Mouse (Mus musculus) adipocyte (in vitro differentiated cells): Measurements from ENCODE around the gene Prkar2a.
"Not testable (repeated sequence)": the region's sequence is repeated elsewhere in the genome, so short reads cannot be mapped to it uniquely, and the experiment has no call there.

Experiments used
- DNase-seq: peaks from one replicate; pipeline ENCODE4 v3.0.0-alpha.2; 2016; ENCODE audit warnings: low spot score

Gene Prkar2a

GRCm38 (mm10) chr9:108689106-108689505 lies at the start of gene Prkar2a:
Gene Prkar2a (plus strand): TSS chr9:108689314.
- no peak for DNase-seq

GRCm38 (mm10) chr9:108639825-108640224 lies 49.3 kb upstream of the Prkar2a start:
- DNase-seq, result no peak

DNA sequence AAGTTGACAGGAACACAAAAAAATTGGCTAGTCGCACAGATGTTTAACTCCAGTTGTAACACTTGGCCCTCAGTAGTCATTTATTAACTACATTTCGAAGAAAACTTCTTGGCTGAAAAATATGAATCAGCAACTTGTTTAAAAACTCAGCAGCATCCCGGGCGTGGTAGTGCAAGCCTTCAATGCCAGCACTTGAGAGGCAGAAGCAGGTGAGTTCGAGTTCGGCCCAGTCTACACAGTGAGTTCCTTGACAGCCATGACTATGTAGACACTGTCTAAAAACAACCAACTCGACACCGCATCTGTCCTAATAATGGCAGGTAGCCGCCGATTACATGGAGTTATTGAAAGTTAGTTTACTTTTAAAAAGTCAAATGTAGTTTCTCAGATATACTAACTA lies 40.9 kb upstream of the Prkar2a start:
- DNase-seq, result peak; percentile 47

DNA sequence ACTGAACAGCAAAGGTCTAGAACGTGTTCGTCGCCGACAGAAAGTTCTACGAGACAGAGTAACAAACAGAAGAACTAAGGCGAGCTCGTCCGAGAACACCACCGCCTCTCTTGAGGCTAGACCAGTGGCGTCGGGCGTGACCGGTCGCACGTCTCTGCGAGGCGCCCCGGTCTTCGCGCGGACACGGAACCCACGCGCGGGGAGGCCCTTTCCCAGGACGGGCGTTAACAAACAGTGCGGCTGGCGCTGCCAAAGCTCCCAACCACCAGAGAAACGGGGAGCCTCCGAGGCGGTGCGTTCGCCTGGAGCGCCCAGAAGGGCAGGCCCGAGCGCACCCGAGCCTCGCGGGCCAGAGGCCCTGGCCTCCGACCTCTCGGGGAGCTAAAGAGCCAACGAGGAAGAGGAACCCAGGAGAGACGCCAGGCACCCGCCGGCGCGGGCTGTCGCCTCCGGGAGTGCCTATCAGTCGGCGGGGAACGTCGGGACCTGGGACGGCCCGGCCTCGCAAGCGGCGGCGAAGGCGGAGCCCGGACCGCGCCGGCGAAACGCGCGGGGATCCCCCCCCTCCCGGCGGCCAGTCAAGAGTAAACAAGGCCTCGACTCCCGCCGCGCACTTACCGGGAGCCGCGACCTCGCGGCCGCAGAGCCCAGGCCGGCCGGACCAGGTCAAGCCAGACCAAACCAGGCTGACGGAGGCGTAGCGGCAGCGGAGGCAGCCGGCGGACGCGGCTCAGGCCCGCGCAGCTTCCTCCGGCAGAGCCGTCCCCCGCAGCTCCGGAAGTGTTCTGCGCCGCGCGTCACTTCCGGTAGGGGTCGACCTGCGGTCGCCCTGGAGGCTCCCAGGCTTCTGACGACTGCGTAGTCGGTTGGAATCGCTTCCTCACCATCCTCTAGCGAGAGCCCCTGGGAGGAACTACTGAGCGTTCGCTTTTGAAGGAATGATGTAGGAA lies 40.2 kb upstream of the Prkar2a start, which contains the start of gene Arih2:
Gene Arih2, minus strand, starts transcription at position 776 of the 950 bp plus-strand sequence.
- DNase-seq, result peak; percentile 89

- no peak for DNase-seq
Measured at GRCm38 (mm10) chr9:108649561-108650440, 39.3 kb upstream of the Prkar2a start.

GRCm38 (mm10) chr9:108654566-108655464 lies 34.3 kb upstream of the Prkar2a start:
- DNase-seq, result no peak

DNA sequence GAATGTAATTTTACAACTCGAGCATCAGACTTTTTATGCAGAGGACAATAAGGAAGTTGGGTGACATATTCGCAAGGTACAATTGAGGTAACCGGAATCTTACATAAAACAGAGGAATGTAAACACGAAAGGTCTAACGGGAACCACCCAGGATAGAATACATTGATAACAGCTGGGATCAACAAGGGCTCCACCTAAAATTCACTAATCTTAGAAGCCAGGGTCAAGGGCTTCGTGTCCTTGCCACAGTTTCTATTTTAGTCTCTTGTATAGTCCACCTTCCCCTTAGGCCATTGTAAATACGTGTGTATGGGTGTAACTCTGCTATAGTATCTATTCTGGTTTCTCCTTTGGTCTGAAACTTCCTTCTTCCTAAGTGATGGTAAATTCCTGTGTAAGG lies 33.2 kb upstream of the Prkar2a start:
- DNase-seq, result not testable (repeated sequence)

DNA sequence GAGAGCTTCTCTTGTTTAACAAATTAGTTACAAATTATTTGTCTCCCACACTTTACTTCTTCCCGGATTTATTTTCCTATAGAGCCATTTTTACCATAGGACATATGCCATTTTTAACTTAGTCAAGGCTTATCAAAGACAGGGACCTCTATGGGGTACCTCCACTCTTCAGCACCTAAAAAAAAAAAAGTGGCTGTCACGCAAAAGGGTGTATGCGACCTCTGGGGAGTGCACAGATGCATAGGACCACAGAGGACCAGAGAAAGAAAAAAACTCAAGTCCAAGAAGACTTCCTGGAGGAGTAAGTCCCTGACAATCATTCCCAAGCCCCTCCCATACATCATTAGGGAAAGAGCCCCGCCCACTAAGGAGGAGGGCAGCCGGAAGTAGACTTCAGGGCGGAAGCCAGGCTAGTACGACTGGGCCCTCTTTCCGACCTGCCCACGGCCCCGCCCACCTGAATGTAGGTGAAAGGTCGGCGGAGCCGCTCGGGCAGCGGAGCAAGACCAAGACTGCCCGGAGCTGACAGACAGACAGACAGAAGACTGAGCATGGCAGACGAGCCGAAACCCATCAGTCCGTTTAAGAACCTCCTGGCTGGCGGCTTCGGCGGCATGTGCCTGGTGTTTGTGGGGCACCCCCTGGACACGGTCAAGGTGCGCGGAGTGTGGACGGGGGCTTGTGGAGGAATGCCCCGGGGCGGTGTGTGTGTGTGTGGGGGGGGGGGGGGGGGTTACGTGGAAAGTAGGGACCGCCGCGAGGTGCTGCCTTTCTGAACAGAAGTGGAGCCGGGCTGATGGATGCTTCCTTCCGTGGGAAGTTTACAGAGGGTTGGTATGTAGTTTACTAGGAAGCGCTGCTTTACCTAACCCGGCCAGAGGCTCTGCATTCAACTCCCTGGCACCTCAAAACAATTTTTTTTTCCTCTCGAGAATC lies 27.2 kb upstream of the Prkar2a start, which contains the start of gene Slc25a20:
Gene Slc25a20, plus strand, starts transcription at position 412 of the 936 bp plus-strand sequence.
- peak; percentile 89 for DNase-seq

GRCm38 (mm10) chr9:108662660-108663059 lies 26.5 kb upstream of the Prkar2a start:
- no peak for DNase-seq

DNA sequence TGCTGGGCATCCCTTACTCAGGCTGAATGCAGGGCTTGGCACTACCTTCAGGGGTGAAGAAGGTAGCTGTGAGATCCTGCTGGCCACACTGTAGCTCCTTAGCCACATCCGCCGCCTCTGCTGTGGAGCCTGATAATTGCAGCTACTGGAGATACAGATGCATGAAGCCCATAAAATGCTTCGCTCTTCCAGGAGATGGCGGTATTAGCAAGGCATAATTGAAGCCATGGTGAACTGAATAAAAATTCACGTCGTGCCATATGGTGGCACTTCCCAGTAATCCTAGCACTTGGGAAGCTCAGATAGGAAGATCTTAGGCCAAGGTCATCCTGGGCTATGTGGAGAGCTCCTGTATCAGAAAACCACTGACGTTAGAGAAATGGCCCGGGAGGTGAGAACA lies 19.2 kb upstream of the Prkar2a start:
- DNase-seq, result no peak

DNA sequence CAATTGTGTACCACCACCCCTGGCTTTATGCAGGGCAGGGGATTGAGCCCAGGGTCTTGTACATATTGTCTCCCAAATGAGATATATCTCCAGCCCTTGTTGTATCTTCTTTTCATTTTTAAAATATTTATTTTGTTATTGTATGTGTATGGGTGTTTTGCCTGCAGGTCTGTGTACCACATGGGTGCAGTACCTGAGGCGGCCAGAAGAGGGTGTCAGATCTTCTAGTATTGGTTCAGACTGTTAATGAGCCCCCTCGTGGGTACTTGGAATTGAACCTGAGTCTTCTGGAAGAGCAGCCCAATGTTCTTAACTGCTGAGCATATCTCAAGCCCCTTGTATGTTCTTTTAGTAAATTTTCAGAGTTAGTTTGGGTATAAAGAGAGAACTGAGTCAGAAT lies 16.0 kb upstream of the Prkar2a start:
- DNase-seq, result no peak

GRCm38 (mm10) chr9:108680026-108680425 lies 9.1 kb upstream of the Prkar2a start:
- DNase-seq, result no peak

DNA sequence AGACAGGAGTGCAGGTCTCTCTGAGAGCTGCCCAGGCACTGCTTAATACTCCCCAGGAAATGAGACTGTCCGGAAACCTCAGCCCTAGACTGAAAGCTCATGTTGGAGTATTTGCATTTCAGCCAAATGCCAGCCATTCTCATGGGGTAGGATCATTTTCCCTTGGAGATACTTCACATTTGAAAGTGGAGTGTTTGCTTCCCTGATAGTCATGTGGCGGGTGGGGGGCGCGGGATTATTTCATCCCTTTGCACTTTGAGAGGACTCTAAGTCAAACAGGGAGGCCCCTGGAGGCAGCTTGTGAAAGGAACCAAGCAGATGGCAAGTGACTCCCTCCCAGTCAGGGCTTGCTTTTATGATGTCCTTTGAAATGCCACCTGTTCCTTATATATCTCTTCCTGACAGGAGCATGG lies 2.6 kb upstream of the Prkar2a start:
- no peak for DNase-seq

DNA sequence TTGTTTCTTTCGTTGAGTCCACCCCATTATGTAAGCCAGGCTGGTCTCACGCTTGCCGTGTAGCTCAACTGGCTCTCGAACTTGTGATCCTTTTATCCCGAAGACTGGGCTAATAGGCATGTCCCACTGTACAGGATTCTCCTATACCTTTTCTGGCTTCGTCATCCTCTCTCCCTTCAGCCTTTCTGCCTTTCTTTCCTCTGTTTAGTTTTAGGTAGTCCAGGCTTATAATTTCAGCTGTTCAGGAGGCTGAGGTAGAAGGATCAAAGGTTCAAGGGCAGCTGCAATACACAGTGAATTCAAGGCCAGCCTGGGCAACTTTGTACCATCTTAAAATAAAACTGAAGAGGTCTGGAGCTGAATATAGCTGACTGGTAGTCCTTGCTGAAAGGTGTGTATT lies 1.9 kb upstream of the Prkar2a start:
- no peak for DNase-seq

DNA sequence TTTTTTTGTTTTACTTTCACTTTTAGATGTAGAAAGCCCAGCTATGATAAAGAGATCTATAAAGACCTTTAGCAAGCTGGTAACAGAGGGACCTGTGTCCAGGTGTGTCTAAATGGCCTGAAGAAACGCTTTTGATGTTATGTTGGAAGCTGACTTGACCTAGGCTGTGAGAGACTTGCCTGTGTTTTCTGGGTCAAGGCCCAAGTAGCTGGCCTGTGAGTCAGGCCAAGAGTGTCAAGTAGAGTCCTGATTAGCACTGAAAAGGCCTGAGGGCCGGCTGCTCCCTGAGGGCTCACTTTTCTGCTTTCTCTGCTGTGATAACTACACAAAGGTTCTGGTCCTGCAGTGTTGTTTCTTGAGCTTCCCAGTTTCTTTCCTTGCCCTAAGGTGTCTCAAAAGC lies 1.4 kb upstream of the Prkar2a start:
- DNase-seq, result peak; percentile 34

- no peak for DNase-seq
Measured at GRCm38 (mm10) chr9:108688451-108688850, 663 bp upstream of the Prkar2a start.

GRCm38 (mm10) chr9:108689993-108690392 lies 879 bp downstream of the Prkar2a start:
- no peak for DNase-seq

- DNase-seq, result no peak
Measured at GRCm38 (mm10) chr9:108690914-108691313, 1.8 kb downstream of the Prkar2a start.

DNA sequence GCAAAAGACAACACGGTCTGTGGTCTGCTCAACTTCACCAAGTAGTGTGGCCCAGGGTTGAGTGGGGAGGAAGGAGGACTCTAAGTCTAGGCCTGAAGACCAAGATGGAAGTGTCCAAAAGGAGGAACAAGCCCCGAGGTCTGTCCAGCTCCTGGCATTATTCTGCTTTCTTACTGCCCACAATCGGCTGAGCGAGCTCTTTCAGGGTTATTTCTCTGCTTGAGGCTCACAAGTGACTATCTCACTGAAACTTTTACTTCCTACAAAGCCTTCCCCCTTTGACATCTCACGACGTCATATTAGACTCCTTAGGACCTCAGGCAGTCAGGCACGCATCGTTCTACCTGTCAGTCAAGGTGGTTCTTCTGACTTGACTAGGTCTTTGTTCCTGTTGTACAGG lies 2.3 kb downstream of the Prkar2a start:
- no peak for DNase-seq

DNA sequence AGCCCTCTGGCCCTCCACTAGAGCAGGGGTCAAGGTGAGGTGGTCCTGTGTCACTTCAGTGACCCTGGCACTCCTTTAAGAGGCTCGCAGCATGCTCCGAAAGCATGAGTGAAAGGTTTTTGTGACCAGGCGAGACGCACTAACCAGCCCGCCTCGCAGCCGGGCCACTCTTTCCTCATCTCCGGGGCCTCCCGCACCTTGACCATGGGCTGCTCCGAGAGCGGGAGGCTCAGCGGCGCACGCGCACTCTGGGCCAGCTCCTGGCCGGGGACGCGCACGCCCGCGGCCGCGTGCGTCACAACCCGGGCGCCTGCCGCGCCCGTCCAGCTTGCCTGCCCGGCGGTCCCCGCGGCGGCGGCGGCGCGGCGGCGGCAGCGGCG lies 2.7 kb downstream of the Prkar2a start:
- DNase-seq, result peak; percentile 75
